Mouse (Mus musculus): ENCODE measurements around the gene Trub1. TPM values are rescaled to one million over a fixed set of nuclear protein-coding genes. Genes with fewer than 3 reads are reported as not detected.

The Trub1 gene
- polyA plus RNA-seq, 1 experiment from 2014 or later = 19.8 TPM

DNA sequence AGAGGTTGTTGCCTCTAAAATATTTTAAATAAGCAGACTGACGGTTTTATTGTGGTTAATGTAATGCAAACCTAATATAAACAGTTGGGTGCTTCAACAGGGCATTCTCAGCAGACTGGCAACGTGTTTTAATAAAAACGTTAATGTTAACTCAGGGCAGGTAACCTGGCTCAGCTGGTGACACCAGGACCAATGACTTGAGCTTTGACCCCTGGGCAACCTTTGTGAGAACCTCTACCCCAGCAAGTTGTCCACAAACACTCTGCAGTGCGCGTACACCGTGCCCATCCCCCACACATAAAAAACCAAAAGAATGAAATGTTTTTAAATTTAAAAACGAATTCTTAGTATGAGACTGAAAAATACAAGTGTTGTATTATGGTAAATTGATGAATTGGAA lies 36.8 kb downstream of the Trub1 start:
- Histone ChIP-seq H3K27me3 (replicated peaks; ENCODE audit: control insufficient read depth, insufficient read depth, low read length) (no peaks in the 10 kb centered on the region), H3K4me3 (ENCODE audit: low read depth, low read length) (no peak overlapping the region), H3K36me3 (ENCODE audit: control insufficient read depth, insufficient read depth, low read length) (peaks cover 13% of the 10 kb centered on the region; the same call in 1 of the 2 replicates), H3K27ac (replicated peaks; ENCODE audit: low read depth, low read length) (no peak overlapping the region), H3K4me1 (ENCODE audit: control insufficient read depth, insufficient read depth, low read length) (peaks cover 21% of the 10 kb centered on the region), H3K9ac (ENCODE audit: low read depth, low read length) (no peak overlapping the region), H3K9me3 (ENCODE audit: control insufficient read depth, low read length) (0 out of 2 replicates have a peak, but pooled peaks cover 3% of the 10 kb centered on the region), H3K4me2 (ENCODE audit: low read depth, low read length) (no peak overlapping the region)
- DNase-seq (ENCODE audit: low spot score) (no peak), ATAC-seq (ENCODE audit: low read depth) (no peak)
- WGBS = 77% methylated on average over 7 of the region's 7 CpGs

DNA sequence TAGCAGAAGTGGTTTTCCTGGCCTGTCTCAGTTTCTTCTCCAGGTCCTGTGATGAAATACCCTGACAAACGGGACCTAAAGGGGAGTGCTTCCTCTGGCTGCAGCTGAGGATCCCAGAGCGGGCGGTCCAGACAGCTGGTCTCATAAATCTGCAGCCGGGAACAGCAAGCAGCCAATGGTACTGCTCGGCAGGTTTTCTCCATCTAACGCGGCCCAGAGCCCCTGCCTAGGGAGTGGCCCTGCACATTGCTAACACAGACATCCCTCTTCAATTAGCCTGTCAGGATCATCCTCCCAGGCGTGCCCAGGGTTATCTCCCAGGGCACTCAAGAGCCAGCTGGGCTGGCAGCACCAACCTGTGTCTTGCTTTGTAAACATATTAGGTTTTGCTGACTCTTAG lies 38.3 kb downstream of the Trub1 start:
- Histone ChIP-seq H3K27ac (replicated peaks; ENCODE audit: low read depth, low read length) (peak overlapping the region; percentile 61; the same call in 1 of the 2 replicates), H3K4me2 (ENCODE audit: low read depth, low read length) (peak overlapping the region; percentile 13; the same call in 1 of the 2 replicates), H3K9ac (ENCODE audit: low read depth, low read length) (0 out of 2 replicates have a peak overlapping the region, but pooled peaks have one; percentile 19), H3K9me3 (ENCODE audit: control insufficient read depth, low read length) (no peaks in the 10 kb centered on the region), H3K27me3 (replicated peaks; ENCODE audit: control insufficient read depth, insufficient read depth, low read length) (no peaks in the 10 kb centered on the region), H3K36me3 (ENCODE audit: control insufficient read depth, insufficient read depth, low read length) (0 out of 2 replicates have a peak, but pooled peaks cover 4% of the 10 kb centered on the region), H3K4me1 (ENCODE audit: control insufficient read depth, insufficient read depth, low read length) (peaks cover 19% of the 10 kb centered on the region), H3K4me3 (ENCODE audit: low read depth, low read length) (no peak overlapping the region)
- ATAC-seq (ENCODE audit: low read depth) (peak; percentile 82; the same call in 1 of the 2 replicates), DNase-seq (ENCODE audit: low spot score) (peak; percentile 63)
- WGBS = 13% methylated on average over 8 of the region's 8 CpGs

DNA sequence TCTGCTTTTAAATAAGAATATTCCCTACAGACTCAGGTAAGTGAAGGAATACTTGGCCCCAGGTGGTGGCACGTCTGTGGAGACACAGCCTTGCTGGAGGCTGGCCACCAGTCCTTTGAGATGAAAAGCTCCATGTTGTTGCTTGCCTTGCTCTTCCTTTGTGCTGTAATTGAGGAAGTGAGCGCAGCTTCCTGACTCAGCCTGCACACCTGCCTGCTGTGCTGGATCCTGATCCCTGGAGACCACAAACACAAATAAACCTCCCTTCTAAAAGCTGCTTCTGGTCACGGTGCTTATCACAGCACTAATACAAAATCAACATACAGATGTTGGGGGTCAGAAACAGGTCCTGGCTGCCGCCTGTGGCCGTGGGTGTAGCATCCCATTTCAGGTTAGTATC lies 41.3 kb downstream of the Trub1 start:
- no peak overlapping the region for H3K9ac ChIP-seq (ENCODE audit: low read depth, low read length)
- H3K9me3 ChIP-seq (ENCODE audit: control insufficient read depth, low read length) = no peaks in the 10 kb centered on the region
- DNase-seq (ENCODE audit: low spot score) (no peak), ATAC-seq (ENCODE audit: low read depth) (no peak)
- peaks cover 10% of the 10 kb centered on the region for H3K4me1 ChIP-seq (ENCODE audit: control insufficient read depth, insufficient read depth, low read length)
- 0 out of 2 replicates have a peak, but pooled peaks cover 2% of the 10 kb centered on the region for H3K36me3 ChIP-seq (ENCODE audit: control insufficient read depth, insufficient read depth, low read length)
- no peaks in the 10 kb centered on the region for H3K27me3 ChIP-seq (replicated peaks; ENCODE audit: control insufficient read depth, insufficient read depth, low read length)
- no peak overlapping the region for H3K4me2 ChIP-seq (ENCODE audit: low read depth, low read length)
- WGBS = 73% methylated on average over 5 of the region's 5 CpGs
- no peak overlapping the region for H3K27ac ChIP-seq (replicated peaks; ENCODE audit: low read depth, low read length)
- no peak overlapping the region for H3K4me3 ChIP-seq (ENCODE audit: low read depth, low read length)

DNA sequence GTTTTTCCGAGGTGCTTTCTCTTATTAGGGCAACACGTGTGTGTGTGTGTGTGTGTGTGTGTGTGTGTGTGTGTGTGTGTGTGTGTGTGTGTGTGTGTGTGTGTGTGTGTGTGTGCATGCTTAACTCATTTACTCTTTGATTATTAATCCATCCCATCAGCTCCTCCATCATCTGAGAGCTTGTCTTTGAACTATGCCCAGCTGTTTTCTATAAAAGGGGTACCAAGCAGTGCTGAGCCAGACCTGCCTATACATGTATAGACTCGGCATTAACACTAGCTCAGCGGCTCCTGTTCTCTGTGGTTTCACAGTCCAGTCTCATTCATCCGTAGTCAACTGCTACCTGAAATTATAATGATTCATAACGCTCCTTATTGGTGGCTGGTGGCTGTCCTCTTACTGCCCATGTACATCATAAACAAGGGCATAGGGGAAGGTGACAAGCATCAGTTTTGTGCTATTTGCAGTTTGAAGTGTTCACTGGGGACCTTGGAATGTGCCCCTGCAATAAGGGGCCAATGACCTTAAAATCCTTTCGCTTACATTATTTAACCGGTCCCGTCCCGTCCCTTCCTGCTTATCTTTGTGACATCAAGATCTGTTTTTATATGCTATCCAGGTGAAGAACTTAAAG lies 45.5 kb downstream of the Trub1 start:
- no peak overlapping the region; the same call in 1 of the 2 replicates for H3K27ac ChIP-seq (replicated peaks; ENCODE audit: low read depth, low read length)
- no peak overlapping the region for H3K4me2 ChIP-seq (ENCODE audit: low read depth, low read length)
- H3K27me3 ChIP-seq (replicated peaks; ENCODE audit: control insufficient read depth, insufficient read depth, low read length) = no peaks in the 10 kb centered on the region
- no peak overlapping the region for H3K4me3 ChIP-seq (ENCODE audit: low read depth, low read length)
- no peak for DNase-seq (ENCODE audit: low spot score)
- no peak for ATAC-seq (ENCODE audit: low read depth)
- H3K9ac ChIP-seq (ENCODE audit: low read depth, low read length) = no peak overlapping the region
- no peaks in the 10 kb centered on the region for H3K36me3 ChIP-seq (ENCODE audit: control insufficient read depth, insufficient read depth, low read length)
- 32% methylated on average over 10 of the region's 10 CpGs for WGBS
- no peaks in the 10 kb centered on the region for H3K9me3 ChIP-seq (ENCODE audit: control insufficient read depth, low read length)
- H3K4me1 ChIP-seq (ENCODE audit: control insufficient read depth, insufficient read depth, low read length) = peaks cover 4% of the 10 kb centered on the region

DNA sequence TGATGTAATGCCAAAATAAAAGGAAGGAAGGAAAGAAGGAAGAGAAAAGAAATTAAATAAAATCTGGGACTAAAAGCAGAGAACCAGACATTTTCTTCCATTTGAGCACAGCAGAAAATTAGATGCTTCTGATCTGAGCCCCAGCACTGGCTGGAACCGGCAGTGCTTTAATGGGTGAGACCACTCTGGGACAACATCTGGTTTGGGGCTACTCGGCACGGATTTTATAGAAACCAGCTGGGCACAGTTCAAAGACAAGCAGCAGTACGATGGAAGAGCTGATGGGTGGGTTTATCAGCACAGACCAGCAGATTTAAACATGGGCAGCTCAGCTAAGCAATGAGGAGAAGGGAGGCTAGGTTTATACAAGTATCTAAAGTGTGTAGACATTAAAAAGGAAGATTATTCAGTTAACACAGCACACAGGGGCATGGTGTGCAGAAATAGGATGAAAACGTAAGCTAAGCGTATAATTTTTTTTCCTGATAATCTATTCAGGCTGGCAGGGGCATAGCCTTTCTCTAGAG lies 46.2 kb downstream of the Trub1 start:
- peak; percentile 78 for DNase-seq (ENCODE audit: low spot score)
- peak overlapping the region; percentile 16; the same call in 1 of the 2 replicates for H3K27ac ChIP-seq (replicated peaks; ENCODE audit: low read depth, low read length)
- H3K4me2 ChIP-seq (ENCODE audit: low read depth, low read length) = no peak overlapping the region

DNA sequence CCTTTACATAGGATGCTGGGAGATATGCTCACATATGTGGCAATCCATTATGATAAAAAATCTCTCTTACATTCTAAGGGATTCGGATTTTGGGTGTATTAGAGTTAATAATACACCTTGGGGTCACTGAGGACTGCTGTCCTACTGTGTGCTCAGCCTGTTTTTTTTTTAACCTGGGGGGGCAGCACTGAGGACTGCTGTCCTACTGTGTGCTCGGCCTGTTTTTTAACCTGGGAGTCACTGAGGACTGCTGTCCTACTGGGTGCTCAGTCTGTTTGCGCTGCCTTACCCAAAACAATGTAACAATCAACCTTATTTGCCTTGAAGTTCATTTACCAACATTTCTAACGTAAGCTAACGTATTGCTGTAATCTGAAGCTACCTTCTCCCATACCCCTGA lies 47.5 kb downstream of the Trub1 start:
- Histone ChIP-seq H3K9ac (ENCODE audit: low read depth, low read length) (no peak overlapping the region), H3K27ac (replicated peaks; ENCODE audit: low read depth, low read length) (no peak overlapping the region), H3K4me3 (ENCODE audit: low read depth, low read length) (no peak overlapping the region), H3K36me3 (ENCODE audit: control insufficient read depth, insufficient read depth, low read length) (no peaks in the 10 kb centered on the region), H3K4me1 (ENCODE audit: control insufficient read depth, insufficient read depth, low read length) (peaks cover 4% of the 10 kb centered on the region), H3K4me2 (ENCODE audit: low read depth, low read length) (no peak overlapping the region), H3K9me3 (ENCODE audit: control insufficient read depth, low read length) (no peaks in the 10 kb centered on the region), H3K27me3 (replicated peaks; ENCODE audit: control insufficient read depth, insufficient read depth, low read length) (no peaks in the 10 kb centered on the region)
- 88% methylated on average over 5 of the region's 5 CpGs for WGBS
- ATAC-seq (ENCODE audit: low read depth) = no peak
- no peak for DNase-seq (ENCODE audit: low spot score)

More for the DNA sequence above, 46.2 kb downstream of the Trub1 start:
- peaks cover 4% of the 10 kb centered on the region for H3K4me1 ChIP-seq (ENCODE audit: control insufficient read depth, insufficient read depth, low read length)
- H3K27me3 ChIP-seq (replicated peaks; ENCODE audit: control insufficient read depth, insufficient read depth, low read length) = no peaks in the 10 kb centered on the region
- no peak overlapping the region for H3K9ac ChIP-seq (ENCODE audit: low read depth, low read length)
- H3K4me3 ChIP-seq (ENCODE audit: low read depth, low read length) = no peak overlapping the region
- ATAC-seq (ENCODE audit: low read depth) = peak; percentile 86; the same call in 1 of the 2 replicates
- no peaks in the 10 kb centered on the region for H3K36me3 ChIP-seq (ENCODE audit: control insufficient read depth, insufficient read depth, low read length)
- no peaks in the 10 kb centered on the region for H3K9me3 ChIP-seq (ENCODE audit: control insufficient read depth, low read length)
- WGBS = 35% methylated on average over 6 of the region's 6 CpGs

DNA sequence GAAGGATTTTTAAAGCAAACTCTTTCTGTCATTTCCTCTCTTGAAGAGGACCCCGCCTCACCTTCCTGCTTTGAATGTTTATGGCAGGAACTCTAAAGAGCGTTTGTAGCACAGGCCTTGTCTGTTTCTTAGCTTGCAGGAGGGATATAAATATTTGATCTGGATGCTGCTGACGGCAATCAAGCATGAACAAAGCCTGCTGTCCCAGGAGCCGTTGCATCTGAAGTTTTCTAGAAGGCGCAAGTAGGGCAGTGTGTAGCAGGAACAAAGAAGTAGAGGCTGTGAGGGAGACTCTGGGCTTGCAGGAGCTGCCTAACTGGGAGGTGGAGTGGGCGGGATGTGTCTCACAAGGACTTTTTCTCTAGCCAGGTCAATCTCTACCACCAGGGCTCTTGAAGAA lies 50.4 kb downstream of the Trub1 start:
- 56% methylated on average over 6 of the region's 6 CpGs for WGBS
- ATAC-seq (ENCODE audit: low read depth) (no peak), DNase-seq (ENCODE audit: low spot score) (no peak)
- Histone ChIP-seq H3K4me1 (ENCODE audit: control insufficient read depth, insufficient read depth, low read length) (peaks cover 11% of the 10 kb centered on the region), H3K27ac (replicated peaks; ENCODE audit: low read depth, low read length) (no peak overlapping the region), H3K9me3 (ENCODE audit: control insufficient read depth, low read length) (no peaks in the 10 kb centered on the region), H3K4me3 (ENCODE audit: low read depth, low read length) (no peak overlapping the region), H3K9ac (ENCODE audit: low read depth, low read length) (no peak overlapping the region), H3K36me3 (ENCODE audit: control insufficient read depth, insufficient read depth, low read length) (no peaks in the 10 kb centered on the region), H3K4me2 (ENCODE audit: low read depth, low read length) (no peak overlapping the region), H3K27me3 (replicated peaks; ENCODE audit: control insufficient read depth, insufficient read depth, low read length) (no peaks in the 10 kb centered on the region)

DNA sequence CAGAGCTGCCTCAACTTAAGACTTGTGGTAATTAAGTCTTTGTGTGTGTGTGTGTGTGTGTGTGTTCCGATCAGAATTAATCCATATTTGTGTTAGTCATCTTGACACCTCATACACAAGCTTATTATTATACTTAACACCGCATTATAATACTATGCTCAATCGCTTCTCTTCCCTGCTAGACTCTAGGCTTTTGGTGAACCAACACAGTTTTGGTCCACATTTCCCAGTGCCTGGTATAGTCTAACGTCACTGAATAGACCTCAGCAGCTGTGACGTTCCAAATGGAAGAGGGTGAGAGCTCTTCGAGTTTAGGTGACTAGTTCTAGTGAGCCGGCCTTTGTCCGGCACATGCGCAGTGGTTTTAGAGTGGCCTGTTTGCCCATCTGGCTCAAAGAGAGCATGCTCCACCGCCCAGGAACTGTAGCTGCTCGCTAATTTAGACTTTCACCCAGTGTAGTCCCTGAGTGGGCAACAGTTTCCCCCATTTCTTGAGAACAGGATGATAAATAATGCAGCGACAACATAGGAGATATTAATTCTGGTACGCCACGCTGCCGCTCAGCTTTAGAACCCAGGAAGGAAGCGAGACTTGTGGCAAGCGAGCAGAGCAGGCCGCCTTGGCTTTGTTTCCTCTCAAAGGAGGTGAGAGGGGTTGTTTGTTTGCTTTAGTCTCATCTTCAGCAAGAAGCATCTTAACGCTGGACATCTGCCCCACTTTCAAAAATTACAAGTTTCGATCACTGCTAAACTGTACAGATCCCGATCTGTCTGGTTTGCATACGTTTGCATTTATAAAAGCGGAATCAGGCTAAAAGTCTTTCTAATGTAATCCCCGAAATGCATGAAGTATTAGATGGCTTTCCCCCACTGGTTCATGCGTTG lies 52.6 kb downstream of the Trub1 start:
- ATAC-seq (ENCODE audit: low read depth) (no peak), DNase-seq (ENCODE audit: low spot score) (no peak)
- WGBS = 82% methylated on average over 25 of the region's 25 CpGs
- H3K9ac ChIP-seq (ENCODE audit: low read depth, low read length) = no peak overlapping the region
- no peak overlapping the region for H3K27ac ChIP-seq (replicated peaks; ENCODE audit: low read depth, low read length)
- peaks cover 15% of the 10 kb centered on the region; the same call in 1 of the 2 replicates for H3K4me1 ChIP-seq (ENCODE audit: control insufficient read depth, insufficient read depth, low read length)
- no peaks in the 10 kb centered on the region for H3K9me3 ChIP-seq (ENCODE audit: control insufficient read depth, low read length)
- H3K27me3 ChIP-seq (replicated peaks; ENCODE audit: control insufficient read depth, insufficient read depth, low read length) = no peaks in the 10 kb centered on the region
- H3K4me3 ChIP-seq (ENCODE audit: low read depth, low read length) = no peak overlapping the region
- H3K36me3 ChIP-seq (ENCODE audit: control insufficient read depth, insufficient read depth, low read length) = no peaks in the 10 kb centered on the region
- no peak overlapping the region for H3K4me2 ChIP-seq (ENCODE audit: low read depth, low read length)
